Mouse (Mus musculus): ENCODE measurements at regions not wholly inside any gene's neighbourhood (a gene's known extent, or its start where the extent isn't known, plus 50 kb on each side); places are given as distances from the start of the nearest gene placed in this dataset.

- Histone ChIP-seq H3K9me3 (no peaks in the 10 kb centered on the region), H3K27ac (no peak overlapping the region)
- ATAC-seq (ENCODE audit: insufficient number of reproducible peaks, insufficient read depth, low FRiP score, low TSS enrichment, low read depth), result no peak
These were observed 121.0 kb downstream of the Dyrk2 start for GRCm38 (mm10) chr10:118749039-118749438.

GRCm38 (mm10) chr10:118749756-118750155 is 120.3 kb downstream of the Dyrk2 start:
- no peak overlapping the region for H3K27ac ChIP-seq
- no peaks in the 10 kb centered on the region for H3K9me3 ChIP-seq
- no peak overlapping the region for H3K4me2 ChIP-seq
- H3K36me3 ChIP-seq, result no peaks in the 10 kb centered on the region
- peaks cover 6% of the 10 kb centered on the region for H3K4me1 ChIP-seq (replicated peaks)
- no peaks in the 10 kb centered on the region for H3K27me3 ChIP-seq
- no peak overlapping the region for H3K4me3 ChIP-seq (replicated peaks)
- no peak overlapping the region for H3K9ac ChIP-seq (replicated peaks)
- ATAC-seq (ENCODE audit: insufficient number of reproducible peaks, insufficient read depth, low FRiP score, low TSS enrichment, low read depth), result no peak
- WGBS, result 88% methylated on average over 6 of the region's 6 CpGs

More at GRCm38 (mm10) chr10:118749039-118749438, 121.0 kb downstream of the Dyrk2 start:
- H3K27me3 ChIP-seq, result no peaks in the 10 kb centered on the region
- 92% methylated on average over 1 of the region's 1 CpGs for WGBS
- no peak overlapping the region for H3K4me3 ChIP-seq (replicated peaks)
- no peaks in the 10 kb centered on the region for H3K36me3 ChIP-seq
- peaks cover 6% of the 10 kb centered on the region for H3K4me1 ChIP-seq (replicated peaks)
- H3K9ac ChIP-seq (replicated peaks), result no peak overlapping the region
- no peak overlapping the region for H3K4me2 ChIP-seq

GRCm38 (mm10) chr10:118751110-118751509 is 118.9 kb downstream of the Dyrk2 start:
- peaks cover 6% of the 10 kb centered on the region for H3K4me1 ChIP-seq (replicated peaks)
- no peak overlapping the region for H3K9ac ChIP-seq (replicated peaks)
- no peak overlapping the region for H3K4me2 ChIP-seq
- no peak for ATAC-seq (ENCODE audit: insufficient number of reproducible peaks, insufficient read depth, low FRiP score, low TSS enrichment, low read depth)
- no peaks in the 10 kb centered on the region for H3K9me3 ChIP-seq
- 82% methylated on average over 2 of the region's 2 CpGs for WGBS
- no peaks in the 10 kb centered on the region for H3K27me3 ChIP-seq
- H3K36me3 ChIP-seq, result no peaks in the 10 kb centered on the region
- no peak overlapping the region for H3K27ac ChIP-seq
- H3K4me3 ChIP-seq (replicated peaks), result no peak overlapping the region

GRCm38 (mm10) chr10:118753061-118753775 is 116.8 kb downstream of the Dyrk2 start:
- Histone ChIP-seq H3K4me3 (replicated peaks) (no peak overlapping the region), H3K27me3 (no peaks in the 10 kb centered on the region)
- WGBS, result 83% methylated on average over 5 of the region's 5 CpGs

GRCm38 (mm10) chr10:118754791-118755190 is 115.2 kb downstream of the Dyrk2 start:
- H3K9me3 ChIP-seq, result no peaks in the 10 kb centered on the region
- no peak; the same call in 1 of the 2 replicates for ATAC-seq (ENCODE audit: insufficient number of reproducible peaks, insufficient read depth, low FRiP score, low TSS enrichment, low read depth)
- no peak overlapping the region for H3K4me2 ChIP-seq
- H3K27ac ChIP-seq, result no peak overlapping the region
- no peak overlapping the region for H3K4me3 ChIP-seq (replicated peaks)
- H3K4me1 ChIP-seq (replicated peaks), result no peaks in the 10 kb centered on the region
- H3K27me3 ChIP-seq, result no peaks in the 10 kb centered on the region
- H3K36me3 ChIP-seq, result no peaks in the 10 kb centered on the region
- 95% methylated on average over 13 of the region's 13 CpGs for WGBS
- H3K9ac ChIP-seq (replicated peaks), result no peak overlapping the region

More at GRCm38 (mm10) chr10:118753061-118753775, 116.8 kb downstream of the Dyrk2 start:
- H3K9me3 ChIP-seq, result no peaks in the 10 kb centered on the region
- no peak overlapping the region for H3K27ac ChIP-seq
- H3K36me3 ChIP-seq, result no peaks in the 10 kb centered on the region
- no peak for ATAC-seq (ENCODE audit: insufficient number of reproducible peaks, insufficient read depth, low FRiP score, low TSS enrichment, low read depth)
- H3K4me1 ChIP-seq (replicated peaks), result no peaks in the 10 kb centered on the region
- no peak overlapping the region for H3K4me2 ChIP-seq
- no peak overlapping the region for H3K9ac ChIP-seq (replicated peaks)

GRCm38 (mm10) chr10:118758825-118759471 is 111.1 kb downstream of the Dyrk2 start:
- Histone ChIP-seq H3K4me3 (replicated peaks) (no peak overlapping the region), H3K27ac (no peak overlapping the region), H3K4me2 (no peak overlapping the region), H3K4me1 (replicated peaks) (no peaks in the 10 kb centered on the region), H3K9me3 (no peaks in the 10 kb centered on the region), H3K27me3 (no peaks in the 10 kb centered on the region), H3K9ac (replicated peaks) (no peak overlapping the region), H3K36me3 (no peaks in the 10 kb centered on the region)
- WGBS, result 91% methylated on average over 18 of the region's 18 CpGs
- ATAC-seq (ENCODE audit: insufficient number of reproducible peaks, insufficient read depth, low FRiP score, low TSS enrichment, low read depth), result no peak

GRCm38 (mm10) chr10:118760441-118760840 is 109.6 kb downstream of the Dyrk2 start:
- Histone ChIP-seq H3K9ac (replicated peaks) (no peak overlapping the region), H3K36me3 (no peaks in the 10 kb centered on the region), H3K4me2 (no peak overlapping the region), H3K27me3 (no peaks in the 10 kb centered on the region), H3K9me3 (no peaks in the 10 kb centered on the region), H3K27ac (no peak overlapping the region), H3K4me3 (replicated peaks) (no peak overlapping the region), H3K4me1 (replicated peaks) (no peaks in the 10 kb centered on the region)
- no peak for ATAC-seq (ENCODE audit: insufficient number of reproducible peaks, insufficient read depth, low FRiP score, low TSS enrichment, low read depth)
- 78% methylated on average over 8 of the region's 8 CpGs for WGBS

GRCm38 (mm10) chr10:118761101-118761868 is 108.7 kb downstream of the Dyrk2 start:
- WGBS, result 73% methylated on average over 10 of the region's 10 CpGs
- Histone ChIP-seq H3K9ac (replicated peaks) (no peak overlapping the region), H3K27me3 (no peaks in the 10 kb centered on the region), H3K4me1 (replicated peaks) (no peaks in the 10 kb centered on the region), H3K9me3 (no peaks in the 10 kb centered on the region), H3K36me3 (no peaks in the 10 kb centered on the region), H3K4me2 (no peak overlapping the region), H3K4me3 (replicated peaks) (no peak overlapping the region), H3K27ac (no peak overlapping the region)
- ATAC-seq (ENCODE audit: insufficient number of reproducible peaks, insufficient read depth, low FRiP score, low TSS enrichment, low read depth), result no peak

GRCm38 (mm10) chr10:118765051-118765450 is 105.0 kb downstream of the Dyrk2 start:
- Histone ChIP-seq H3K4me2 (no peak overlapping the region), H3K27ac (no peak overlapping the region), H3K9ac (replicated peaks) (no peak overlapping the region), H3K27me3 (no peaks in the 10 kb centered on the region), H3K9me3 (no peaks in the 10 kb centered on the region), H3K36me3 (no peaks in the 10 kb centered on the region), H3K4me3 (replicated peaks) (no peak overlapping the region), H3K4me1 (replicated peaks) (no peaks in the 10 kb centered on the region)
- no peak for ATAC-seq (ENCODE audit: insufficient number of reproducible peaks, insufficient read depth, low FRiP score, low TSS enrichment, low read depth)
- 91% methylated on average over 9 of the region's 9 CpGs for WGBS

GRCm38 (mm10) chr10:118765544-118766441 is 104.2 kb downstream of the Dyrk2 start:
- no peak overlapping the region for H3K9ac ChIP-seq (replicated peaks)
- 49% methylated on average over 14 of the region's 14 CpGs for WGBS
- no peaks in the 10 kb centered on the region for H3K36me3 ChIP-seq
- no peaks in the 10 kb centered on the region for H3K9me3 ChIP-seq
- H3K4me3 ChIP-seq (replicated peaks), result no peak overlapping the region
- no peak overlapping the region for H3K4me2 ChIP-seq
- no peaks in the 10 kb centered on the region for H3K27me3 ChIP-seq
- ATAC-seq (ENCODE audit: insufficient number of reproducible peaks, insufficient read depth, low FRiP score, low TSS enrichment, low read depth), result no peak
- H3K4me1 ChIP-seq (replicated peaks), result no peaks in the 10 kb centered on the region
- no peak overlapping the region for H3K27ac ChIP-seq

All from limb, embryonic 12.5 days (tissue).